Mouse (Mus musculus): ENCODE results near the gene B3galt6.
A peak's percentile ranks its signal among the peaks of the same experiment; 100 is the strongest.

The B3galt6 gene

GRCm38 (mm10) chr4:155992241-155992905 is at the start of gene B3galt6, which contains the start of gene Sdf4:
B3galt6 (minus strand) TSS chr4:155992649.
Sdf4 (plus strand) TSS chr4:155992872.
- DNase-seq, result peak; percentile 81 to 84

- DNase-seq, result no peak
Observed at GRCm38 (mm10) chr4:156034901-156035300, 42.5 kb upstream of the B3galt6 start.

DNA sequence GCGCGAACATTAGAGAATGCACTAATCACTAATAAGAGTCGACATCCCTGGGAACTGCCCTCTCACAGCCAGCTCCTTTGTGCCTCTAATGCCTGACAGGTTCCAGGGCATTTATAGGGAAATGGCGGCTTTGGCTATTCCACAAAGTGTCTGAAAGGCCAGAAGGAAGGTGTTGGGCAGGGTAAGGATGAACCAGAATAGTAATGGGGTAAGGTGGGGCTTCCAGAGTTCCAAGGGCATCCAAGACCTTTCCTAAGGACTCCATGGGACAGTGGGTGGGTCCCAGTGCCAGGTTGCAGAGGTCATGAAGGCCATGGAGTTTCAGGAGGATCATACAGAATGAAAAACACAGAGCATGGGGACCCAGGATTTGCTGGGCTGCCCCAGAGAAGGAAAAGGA is 41.9 kb upstream of the B3galt6 start:
- no peak for DNase-seq

GRCm38 (mm10) chr4:156033476-156034119 is 41.1 kb upstream of the B3galt6 start:
- peak; percentile 55 to 66 for DNase-seq

GRCm38 (mm10) chr4:156032856-156033255 is 40.4 kb upstream of the B3galt6 start:
- no peak for DNase-seq

DNA sequence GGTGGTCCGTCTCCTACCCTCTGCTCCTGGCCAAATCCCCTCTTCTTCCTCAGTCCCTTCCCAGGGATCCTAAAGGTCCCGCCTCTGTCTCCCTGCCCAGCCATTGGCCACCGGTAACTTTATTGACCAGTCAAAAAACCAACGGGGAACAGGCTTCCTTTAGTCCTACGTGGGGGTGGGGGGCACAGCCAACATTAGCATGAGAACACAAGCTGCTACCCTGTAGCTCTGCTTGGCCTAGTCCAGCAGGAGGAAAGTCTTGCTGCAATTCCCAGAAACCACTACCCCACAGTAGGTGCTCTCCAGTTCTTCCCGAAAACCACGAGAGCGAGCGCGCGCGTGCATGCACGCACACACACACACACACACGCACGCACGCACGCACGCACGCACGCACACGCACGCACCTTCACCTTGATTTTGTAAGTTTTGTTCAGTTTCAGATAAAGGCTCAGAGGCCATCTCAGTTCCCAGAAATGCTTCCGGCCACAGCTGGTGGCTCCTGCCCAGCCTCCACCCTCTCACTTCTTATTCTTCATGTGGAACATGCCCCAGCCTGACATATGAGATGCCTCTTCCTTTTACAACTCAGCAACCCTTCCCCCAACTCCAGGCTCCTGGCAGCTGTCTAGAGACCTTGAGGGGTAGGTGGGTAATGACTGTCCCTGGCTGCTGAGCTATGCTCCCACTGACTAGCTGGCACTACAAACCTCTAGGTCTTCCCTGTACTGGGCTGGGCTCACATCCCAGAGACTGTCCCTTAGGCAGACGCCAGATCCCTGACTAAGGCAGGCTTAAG is 39.3 kb upstream of the B3galt6 start:
- peak; percentile 82 to 85 for DNase-seq

GRCm38 (mm10) chr4:156031255-156031592 is 38.8 kb upstream of the B3galt6 start:
- no peak for DNase-seq

GRCm38 (mm10) chr4:156030651-156031118 is 38.2 kb upstream of the B3galt6 start:
- no peak for DNase-seq

GRCm38 (mm10) chr4:156028580-156028979 is 36.1 kb upstream of the B3galt6 start:
- no peak for DNase-seq

GRCm38 (mm10) chr4:156026013-156026412 is 33.6 kb upstream of the B3galt6 start, which contains the start of gene Tnfrsf18:
Tnfrsf18 (plus strand) TSS chr4:156026164.
- peak; percentile 59 for DNase-seq

DNA sequence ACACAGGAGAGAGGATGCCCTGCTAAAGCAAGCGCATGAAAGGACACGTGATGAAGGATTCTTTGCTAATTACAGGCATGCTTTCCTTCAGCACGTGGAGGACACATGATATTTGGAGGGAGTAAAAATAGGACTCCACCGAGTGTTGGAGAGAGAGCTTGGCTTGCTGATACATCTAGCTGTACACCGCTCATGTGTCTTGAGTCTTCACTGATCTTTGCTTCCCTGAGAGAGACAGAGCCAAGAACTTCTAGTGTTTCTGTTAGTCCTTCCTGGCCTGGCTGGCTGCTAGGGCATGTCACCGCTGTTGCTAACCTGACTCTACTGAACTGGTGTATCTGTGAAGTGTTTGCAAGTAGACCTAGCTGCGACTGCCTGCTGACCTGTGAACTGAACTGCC is 31.7 kb upstream of the B3galt6 start:
- DNase-seq, result no peak

GRCm38 (mm10) chr4:156023520-156023919 is 31.1 kb upstream of the B3galt6 start:
- no peak for DNase-seq

GRCm38 (mm10) chr4:156021942-156022419 is 29.5 kb upstream of the B3galt6 start:
- DNase-seq, result no peak

DNA sequence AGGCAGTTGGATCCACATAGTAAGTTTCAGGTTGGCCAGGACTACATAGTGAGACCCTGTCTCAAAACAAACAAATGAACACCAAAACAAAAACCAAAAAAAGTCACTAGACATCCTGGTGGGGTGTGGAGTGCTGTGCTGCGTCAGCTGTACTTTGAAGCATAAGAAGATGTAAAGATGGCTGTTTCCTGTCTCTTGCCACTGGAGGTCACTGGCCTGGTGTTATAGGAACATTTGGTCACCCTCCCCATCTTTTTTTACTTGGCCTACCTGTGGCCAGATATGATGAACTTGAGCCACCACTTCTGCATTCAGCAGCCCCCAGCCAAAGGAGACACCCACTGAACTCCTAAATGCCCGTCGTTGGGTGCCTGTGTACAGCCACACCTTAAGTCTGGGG is 28.9 kb upstream of the B3galt6 start:
- DNase-seq, result no peak

DNA sequence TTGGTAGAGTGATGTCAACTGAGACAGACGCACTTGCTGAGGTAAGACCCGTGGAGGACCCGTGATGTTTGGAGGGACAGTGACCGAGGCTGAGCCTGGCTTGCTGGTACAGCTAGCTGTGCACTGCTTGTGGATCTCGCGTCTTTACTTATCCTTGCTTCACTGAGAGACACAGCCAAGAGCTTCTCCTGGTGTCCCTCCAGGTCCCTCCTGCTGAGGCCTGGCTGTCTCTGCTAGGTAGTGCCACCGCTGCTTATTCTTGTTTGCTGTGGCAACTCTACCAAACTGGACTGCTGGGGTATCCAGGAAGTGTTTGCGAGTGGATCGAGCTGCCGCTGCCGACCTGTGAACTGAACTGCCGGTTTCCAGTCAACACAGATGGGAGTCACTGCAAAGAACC is 27.3 kb upstream of the B3galt6 start:
- DNase-seq, result no peak

- DNase-seq, result no peak
Observed at GRCm38 (mm10) chr4:156014436-156014835, 22.0 kb upstream of the B3galt6 start.

DNA sequence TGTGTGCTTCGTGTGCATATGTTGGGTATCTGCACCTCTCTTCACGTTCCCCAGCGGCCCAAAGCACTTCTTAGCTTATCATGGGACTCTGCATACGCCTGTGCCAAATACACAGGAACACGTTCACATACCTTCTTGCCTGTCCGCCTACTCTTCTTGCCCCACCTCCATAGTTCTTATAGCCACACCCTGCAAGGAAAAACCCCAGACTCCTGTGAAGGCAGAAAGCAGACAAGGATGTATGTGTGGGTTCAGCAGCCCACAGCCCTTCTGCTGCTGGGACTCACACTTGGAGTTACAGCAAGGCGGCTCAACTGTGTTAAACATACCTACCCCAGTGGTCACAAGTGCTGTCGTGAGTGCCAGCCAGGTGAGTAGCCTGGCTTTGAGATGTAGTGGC is 21.2 kb upstream of the B3galt6 start, which contains the start of gene Tnfrsf4:
Tnfrsf4 (plus strand) TSS at position 207 of the 400 bp plus-strand sequence.
- no peak for DNase-seq

DNA sequence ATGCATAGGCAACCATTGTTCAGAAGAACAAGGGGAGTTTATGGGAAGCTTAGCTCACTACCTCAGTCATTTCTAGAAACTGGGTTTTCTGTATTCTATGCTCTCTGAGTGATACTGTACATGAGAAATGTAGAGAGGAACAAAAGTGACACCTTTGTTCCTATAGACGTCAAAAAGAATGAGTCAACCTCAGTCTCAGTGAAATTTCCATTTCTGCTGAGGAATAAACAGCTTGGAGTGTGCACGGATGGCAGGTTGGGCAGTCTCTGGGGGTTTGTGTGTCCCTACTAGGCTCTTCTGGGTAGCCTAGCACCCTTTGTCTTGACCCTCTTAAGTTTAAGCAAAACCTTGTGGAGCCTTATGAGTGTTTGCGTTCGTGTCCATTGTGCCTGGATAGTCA is 15.9 kb upstream of the B3galt6 start:
- DNase-seq, result no peak

DNA sequence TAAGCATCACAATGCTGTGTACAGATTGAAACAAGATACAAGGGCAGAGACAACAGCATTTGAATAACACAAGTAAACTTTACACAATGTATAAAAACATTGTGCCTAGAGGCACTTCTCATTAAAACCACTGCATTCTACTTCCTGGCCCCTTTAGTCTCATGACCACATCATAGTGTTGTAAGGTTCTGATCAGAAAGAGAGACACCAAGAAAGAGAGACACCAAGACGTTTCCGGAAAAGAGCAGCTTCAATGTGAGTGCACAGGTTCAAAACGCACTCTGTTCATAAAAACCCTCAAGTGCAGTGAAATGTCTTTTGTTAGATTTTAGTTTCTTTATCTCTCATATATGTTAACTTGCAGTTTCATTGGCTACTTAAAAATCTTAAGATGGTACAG is 11.7 kb upstream of the B3galt6 start:
- no peak for DNase-seq

- no peak for DNase-seq
Observed at GRCm38 (mm10) chr4:155993606-155994005, 1.2 kb upstream of the B3galt6 start.

- DNase-seq, result peak; percentile 94 to 95
Observed at GRCm38 (mm10) chr4:155992906-155993547, 578 bp upstream of the B3galt6 start.

DNA sequence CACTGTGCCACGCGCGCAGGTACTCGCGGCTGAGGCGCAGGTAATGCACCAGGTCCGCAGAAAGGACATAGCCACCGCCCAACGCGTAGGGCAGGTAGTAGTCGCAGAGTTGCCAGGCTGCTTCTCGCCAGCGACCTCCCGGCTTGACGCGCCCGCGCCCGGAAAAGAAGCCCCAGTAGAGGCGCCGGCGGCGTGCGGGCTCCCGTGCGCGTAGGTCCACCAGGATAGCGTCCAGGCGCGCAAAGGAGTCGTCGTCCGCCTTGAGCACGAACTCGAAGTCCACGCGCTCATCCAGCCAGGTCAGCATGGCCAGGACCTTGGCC is 580 bp downstream of the B3galt6 start:
- DNase-seq, result no peak
